Comparison of ENCODE assay signal across 18 mouse cellular contexts in genomic region chr5:107080986-107081624, GRCm38 (mm10).
DNase-seq lines count a peak whose midpoint lies in the region; ATAC-seq and TF ChIP-seq lines count a peak whose summit lies in the region.
"Had no signal": no experiment of that assay in that cellular context is flagged by ENCODE, and none has a peak within 500 bp of the region (broad histone marks: within the 10 kb centered on the region; RNA-seq: fewer than 3 reads in every experiment).

No protein-coding gene starts in this region.

- intact Hi-C loops in heart, adult 2 months (cut with DNase I) = loop anchor here (10.0 kb wide), 1 partner anchor 86 kb away; no protein-coding TSS in a partner anchor

- H3K27me3 ChIP-seq in forebrain, embryonic 10.5 days (ENCODE audit: poor library complexity, severe bottlenecking) = no peaks in the 10 kb centered on the region; the same call in 1 of the 2 replicates
- 0 out of 2 replicates have a peak, but pooled peaks cover 5% of the 10 kb centered on the region for H3K27me3 ChIP-seq in forebrain, embryonic 15.5 days
- no peaks in the 10 kb centered on the region for H3K27me3 ChIP-seq in heart, embryonic 14.5 days (ENCODE audit: control insufficient read depth, insufficient read depth, low read length)
- H3K27me3 ChIP-seq in heart, adult 2 months (ENCODE audit: control insufficient read depth, insufficient read depth, low read length) = no peaks in the 10 kb centered on the region
- H3K27me3 ChIP-seq in kidney, embryonic 16.5 days (ENCODE audit: insufficient read depth, low read length) = no peaks in the 10 kb centered on the region
- H3K27me3 ChIP-seq in kidney, adult 2 months (replicated peaks; ENCODE audit: control insufficient read depth, insufficient read depth, low read length) = no peaks in the 10 kb centered on the region
- H3K27me3 ChIP-seq in midbrain, embryonic 10.5 days (ENCODE audit: low read depth, poor library complexity, severe bottlenecking) = no peaks in the 10 kb centered on the region
- H3K27me3 ChIP-seq in midbrain, embryonic 16.5 days (ENCODE audit: control insufficient read depth, insufficient read depth, low read depth, low read length) = no peaks in the 10 kb centered on the region
- H3K27me3 ChIP-seq: hindbrain, embryonic 12.5 days had no signal

- TF ChIP-seq POLR2A in heart, adult 2 months (IDR thresholded peaks at IDR 0.05; ENCODE audit: insufficient read depth, low read depth, low read length) = no peak
- no peak for TF ChIP-seq POLR2A in kidney, adult 2 months (IDR thresholded peaks at IDR 0.05; ENCODE audit: low read depth, low read length)

- peak overlapping the region; percentile 48; the same call in 1 of the 2 replicates for H3K27ac ChIP-seq in forebrain, embryonic 10.5 days
- no peak overlapping the region for H3K27ac ChIP-seq in forebrain, embryonic 15.5 days (replicated peaks)
- peak overlapping the region; percentile 46 to 60 for H3K27ac ChIP-seq in heart, embryonic 14.5 days (replicated peaks in 1 of 2; ENCODE audit: control insufficient read depth in 1 of 2, insufficient read depth in 1 of 2, low read depth in 2 of 2, low read length in 2 of 2)
- H3K27ac ChIP-seq in heart, adult 2 months = no peak overlapping the region
- H3K27ac ChIP-seq in kidney, embryonic 16.5 days (ENCODE audit: low read length) = peak overlapping the region; percentile 57; the same call in 1 of the 2 replicates
- H3K27ac ChIP-seq in kidney, adult 2 months (ENCODE audit: insufficient read depth, low read depth, low read length) = no peak overlapping the region
- 0 out of 2 replicates have a peak overlapping the region, but pooled peaks have one; percentile 38 for H3K27ac ChIP-seq in midbrain, embryonic 10.5 days (replicated peaks)
- no peak overlapping the region for H3K27ac ChIP-seq in midbrain, embryonic 16.5 days (ENCODE audit: low read length)
- H3K27ac ChIP-seq: forebrain, embryonic 12.5 days; hindbrain, embryonic 12.5 days; layer of hippocampus, adult 2 months had no signal

- H3K4me3 ChIP-seq in forebrain, embryonic 10.5 days = no peak overlapping the region
- no peak overlapping the region for H3K4me3 ChIP-seq in forebrain, embryonic 15.5 days
- H3K4me3 ChIP-seq in heart, embryonic 14.5 days (ENCODE audit: control insufficient read depth in 1 of 2, insufficient read depth in 1 of 2, low read depth in 1 of 2, low read length in 2 of 2) = no peak overlapping the region
- no peak overlapping the region for H3K4me3 ChIP-seq in heart, adult 2 months
- H3K4me3 ChIP-seq in kidney, embryonic 16.5 days (ENCODE audit: low read length) = no peak overlapping the region
- H3K4me3 ChIP-seq in kidney, adult 2 months (ENCODE audit: insufficient read depth, low read depth, low read length) = no peak overlapping the region
- no peak overlapping the region for H3K4me3 ChIP-seq in midbrain, embryonic 10.5 days
- H3K4me3 ChIP-seq in midbrain, embryonic 16.5 days (ENCODE audit: low read depth, low read length) = no peak overlapping the region
- H3K4me3 ChIP-seq: forebrain, embryonic 12.5 days; hindbrain, embryonic 12.5 days; layer of hippocampus, adult 2 months had no signal

- H3K79me2 ChIP-seq in heart, adult 2 months (replicated peaks; ENCODE audit: control insufficient read depth, insufficient read depth, low read length) = no peaks in the 10 kb centered on the region

- no peak for DNase-seq in forebrain, embryonic 10.5 days (ENCODE audit: extremely low spot score, low spot score)
- no peak for DNase-seq in heart, adult 2 months
- no peak for DNase-seq in kidney, adult 2 months
- DNase-seq in midbrain, embryonic 10.5 days (ENCODE audit: low spot score) = no peak
- DNase-seq: adrenal gland, adult 2 months; cerebellum, adult 8-10 months; gastrocnemius, postnatal 14 days; lung, postnatal 36 days; right cerebral cortex, postnatal 14 days; thymus, postnatal 4 days had no signal

- no peak for ATAC-seq in forebrain, embryonic 15.5 days (replicated peaks)
- ATAC-seq in heart, embryonic 14.5 days (ENCODE audit: insufficient number of reproducible peaks, insufficient read depth, low FRiP score, low read depth) = peak; percentile 40; the same call in 1 of the 2 replicates
- no peak for ATAC-seq in kidney, embryonic 16.5 days (ENCODE audit: low FRiP score, low TSS enrichment)
- ATAC-seq in midbrain, embryonic 16.5 days = no peak
- ATAC-seq: inflammation-experienced regulatory T-cells, adult 6 months had no signal

- H3K9ac ChIP-seq in forebrain, embryonic 15.5 days (replicated peaks) = no peak overlapping the region
- no peak overlapping the region for H3K9ac ChIP-seq in heart, embryonic 14.5 days (ENCODE audit: low read length)
- no peak overlapping the region for H3K9ac ChIP-seq in heart, adult 2 months (ENCODE audit: low read depth, low read length)
- no peak overlapping the region for H3K9ac ChIP-seq in kidney, embryonic 16.5 days (replicated peaks; ENCODE audit: low read length)
- H3K9ac ChIP-seq in midbrain, embryonic 16.5 days (ENCODE audit: low read depth, low read length) = no peak overlapping the region
- H3K9ac ChIP-seq: forebrain, embryonic 12.5 days; hindbrain, embryonic 12.5 days had no signal

- no peak for TF ChIP-seq CTCF in heart, adult 2 months (IDR thresholded peaks at IDR 0.05)
- no peak for TF ChIP-seq CTCF in kidney, adult 2 months (conservative IDR thresholded peaks at IDR 0.05; ENCODE audit: insufficient read depth, insufficient read length, low read depth, low read length)

- H3K9me3 ChIP-seq in forebrain, embryonic 10.5 days = no peaks in the 10 kb centered on the region
- no peaks in the 10 kb centered on the region for H3K9me3 ChIP-seq in forebrain, embryonic 15.5 days
- H3K9me3 ChIP-seq in heart, embryonic 14.5 days (ENCODE audit: control insufficient read depth, low read length) = no peaks in the 10 kb centered on the region
- H3K9me3 ChIP-seq in kidney, embryonic 16.5 days (ENCODE audit: low read length) = no peaks in the 10 kb centered on the region
- H3K9me3 ChIP-seq in midbrain, embryonic 10.5 days (replicated peaks) = no peaks in the 10 kb centered on the region
- H3K9me3 ChIP-seq in midbrain, embryonic 16.5 days (replicated peaks; ENCODE audit: control insufficient read depth, low read length, poor library complexity, severe bottlenecking) = no peaks in the 10 kb centered on the region
- H3K9me3 ChIP-seq: forebrain, embryonic 12.5 days; hindbrain, embryonic 12.5 days had no signal

- whole genome bisulfite sequencing in forebrain, embryonic 10.5 days = 42% methylated on average over 12 of the region's 12 CpGs
- 59% methylated on average over 12 of the region's 12 CpGs for WGBS in forebrain, embryonic 15.5 days
- WGBS in heart, embryonic 14.5 days = 58% methylated on average over 12 of the region's 12 CpGs
- WGBS in heart, adult 2 months = 44% methylated on average over 12 of the region's 12 CpGs
- WGBS in kidney, embryonic 16.5 days = 49% methylated on average over 12 of the region's 12 CpGs
- WGBS in kidney, adult 2 months = 68% methylated on average over 12 of the region's 12 CpGs
- 44% methylated on average over 12 of the region's 12 CpGs for WGBS in midbrain, embryonic 10.5 days
- 42% methylated on average over 12 of the region's 12 CpGs for WGBS in midbrain, embryonic 16.5 days

- no peak overlapping the region for H3K4me2 ChIP-seq in forebrain, embryonic 15.5 days (replicated peaks)
- H3K4me2 ChIP-seq in heart, embryonic 14.5 days (ENCODE audit: low read length) = no peak overlapping the region
- no peak overlapping the region for H3K4me2 ChIP-seq in kidney, embryonic 16.5 days (replicated peaks; ENCODE audit: low read depth, low read length)
- H3K4me2 ChIP-seq in midbrain, embryonic 16.5 days (ENCODE audit: low read length) = no peak overlapping the region
- H3K4me2 ChIP-seq: forebrain, embryonic 12.5 days; hindbrain, embryonic 12.5 days had no signal

- TF ChIP-seq EP300 in heart, adult 2 months (IDR thresholded peaks at IDR 0.05; ENCODE audit: insufficient read depth, low read depth, low read length) = no peak

- H3K4me1 ChIP-seq in forebrain, embryonic 10.5 days = peaks cover 19% of the 10 kb centered on the region
- H3K4me1 ChIP-seq in forebrain, embryonic 15.5 days = peaks cover 9% of the 10 kb centered on the region
- peaks cover 12 to 22% of the 10 kb centered on the region in 2 experiments for H3K4me1 ChIP-seq in heart, embryonic 14.5 days (ENCODE audit: control insufficient read depth in 2 of 2, insufficient read depth in 2 of 2, low read length in 2 of 2)
- H3K4me1 ChIP-seq in heart, adult 2 months (ENCODE audit: control insufficient read depth, insufficient read depth, low read length) = peaks cover 6% of the 10 kb centered on the region
- H3K4me1 ChIP-seq in kidney, embryonic 16.5 days (ENCODE audit: insufficient read depth, low read length) = peaks cover 34% of the 10 kb centered on the region
- no peaks in the 10 kb centered on the region for H3K4me1 ChIP-seq in kidney, adult 2 months (ENCODE audit: control insufficient read depth, insufficient read depth, low read length)
- peaks cover 25% of the 10 kb centered on the region for H3K4me1 ChIP-seq in midbrain, embryonic 10.5 days
- peaks cover 4% of the 10 kb centered on the region for H3K4me1 ChIP-seq in midbrain, embryonic 16.5 days (ENCODE audit: control insufficient read depth, insufficient read depth, low read length)

- H3K36me3 ChIP-seq in forebrain, embryonic 10.5 days (replicated peaks) = no peaks in the 10 kb centered on the region
- no peaks in the 10 kb centered on the region for H3K36me3 ChIP-seq in forebrain, embryonic 15.5 days
- no peaks in the 10 kb centered on the region for H3K36me3 ChIP-seq in heart, embryonic 14.5 days (ENCODE audit: control insufficient read depth, insufficient read depth, low read length)
- no peaks in the 10 kb centered on the region for H3K36me3 ChIP-seq in heart, adult 2 months (ENCODE audit: control insufficient read depth, insufficient read depth, low read length)
- H3K36me3 ChIP-seq in kidney, embryonic 16.5 days (ENCODE audit: insufficient read depth, low read length) = no peaks in the 10 kb centered on the region
- no peaks in the 10 kb centered on the region for H3K36me3 ChIP-seq in kidney, adult 2 months (ENCODE audit: control insufficient read depth, insufficient read depth, low read length)
- H3K36me3 ChIP-seq in midbrain, embryonic 10.5 days = no peaks in the 10 kb centered on the region
- H3K36me3 ChIP-seq in midbrain, embryonic 16.5 days (ENCODE audit: control insufficient read depth, insufficient read depth, low read length) = no peaks in the 10 kb centered on the region
- H3K36me3 ChIP-seq: forebrain, embryonic 12.5 days; hindbrain, embryonic 12.5 days had no signal

Comparison
In these comparisons a context has a peak if more than half of its experiments do, and no peak if none do; other contexts are left out.
1. H3K27ac ChIP-seq: peak in forebrain, embryonic 10.5 days (single experiment), heart, embryonic 14.5 days (2 of 2), kidney, embryonic 16.5 days (single experiment) and midbrain, embryonic 10.5 days (single experiment); none in forebrain, embryonic 15.5 days (single experiment), heart, adult 2 months (single experiment), kidney, adult 2 months (single experiment) and midbrain, embryonic 16.5 days (single experiment).